Mouse (Mus musculus): ENCODE data around the gene Fbln1.

Fbln1 gene

DNA sequence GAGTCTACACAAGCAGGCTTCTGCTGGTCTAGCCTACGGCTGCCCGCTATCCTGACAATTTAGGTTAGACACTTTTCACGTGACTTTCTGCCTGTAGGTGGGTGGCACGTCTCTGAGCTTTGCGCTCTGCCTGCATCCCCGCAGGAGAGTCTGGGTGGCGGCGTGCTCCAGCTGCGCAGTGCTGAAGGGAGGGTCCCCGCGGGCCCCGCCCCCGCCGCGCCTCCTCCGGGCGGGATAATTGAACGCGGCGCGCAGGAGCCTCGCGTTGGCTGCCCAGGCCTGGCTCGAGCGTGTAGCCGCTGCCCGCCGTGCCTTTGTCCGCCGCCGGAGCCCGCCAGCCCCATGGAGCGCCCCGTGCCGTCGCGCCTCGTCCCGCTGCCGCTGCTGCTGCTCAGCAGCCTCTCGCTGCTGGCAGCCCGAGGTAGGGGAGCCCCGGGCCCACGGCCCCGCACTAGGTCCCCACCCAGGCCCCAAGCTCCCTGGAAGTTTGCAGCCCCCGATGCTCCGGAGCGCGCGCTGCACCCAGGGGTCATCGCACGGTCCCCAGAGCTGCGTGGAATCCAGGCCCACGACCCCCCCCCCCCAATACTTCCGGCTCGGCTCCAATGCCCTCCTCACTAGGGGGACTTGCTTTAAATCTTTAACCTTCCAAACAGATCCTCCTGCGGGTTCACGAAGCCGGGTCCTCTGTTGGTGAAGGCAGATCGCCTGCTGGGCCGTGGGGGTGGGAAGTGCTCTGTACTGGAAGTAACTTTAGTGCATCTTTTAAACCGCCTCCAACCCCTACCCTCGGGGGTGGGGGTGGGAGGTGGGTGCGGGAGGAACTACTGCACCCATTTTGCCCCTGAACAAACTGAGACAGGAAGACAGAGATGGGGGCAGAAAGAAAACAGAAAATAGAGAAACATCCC lies at the start of gene Fbln1:
Gene Fbln1, plus strand, starts transcription at position 158 of the 911 bp plus-strand sequence.
- peak; percentile 45 to 64 for DNase-seq (ENCODE audit: low spot score in 2 of 2)

- DNase-seq (ENCODE audit: low spot score in 2 of 2), result no peak
Observed at GRCm38 (mm10) chr15:85156198-85156597, 49.6 kb upstream of the Fbln1 start.

GRCm38 (mm10) chr15:85161416-85161815 lies 44.3 kb upstream of the Fbln1 start:
- no peak for DNase-seq (ENCODE audit: low spot score in 2 of 2)

DNA sequence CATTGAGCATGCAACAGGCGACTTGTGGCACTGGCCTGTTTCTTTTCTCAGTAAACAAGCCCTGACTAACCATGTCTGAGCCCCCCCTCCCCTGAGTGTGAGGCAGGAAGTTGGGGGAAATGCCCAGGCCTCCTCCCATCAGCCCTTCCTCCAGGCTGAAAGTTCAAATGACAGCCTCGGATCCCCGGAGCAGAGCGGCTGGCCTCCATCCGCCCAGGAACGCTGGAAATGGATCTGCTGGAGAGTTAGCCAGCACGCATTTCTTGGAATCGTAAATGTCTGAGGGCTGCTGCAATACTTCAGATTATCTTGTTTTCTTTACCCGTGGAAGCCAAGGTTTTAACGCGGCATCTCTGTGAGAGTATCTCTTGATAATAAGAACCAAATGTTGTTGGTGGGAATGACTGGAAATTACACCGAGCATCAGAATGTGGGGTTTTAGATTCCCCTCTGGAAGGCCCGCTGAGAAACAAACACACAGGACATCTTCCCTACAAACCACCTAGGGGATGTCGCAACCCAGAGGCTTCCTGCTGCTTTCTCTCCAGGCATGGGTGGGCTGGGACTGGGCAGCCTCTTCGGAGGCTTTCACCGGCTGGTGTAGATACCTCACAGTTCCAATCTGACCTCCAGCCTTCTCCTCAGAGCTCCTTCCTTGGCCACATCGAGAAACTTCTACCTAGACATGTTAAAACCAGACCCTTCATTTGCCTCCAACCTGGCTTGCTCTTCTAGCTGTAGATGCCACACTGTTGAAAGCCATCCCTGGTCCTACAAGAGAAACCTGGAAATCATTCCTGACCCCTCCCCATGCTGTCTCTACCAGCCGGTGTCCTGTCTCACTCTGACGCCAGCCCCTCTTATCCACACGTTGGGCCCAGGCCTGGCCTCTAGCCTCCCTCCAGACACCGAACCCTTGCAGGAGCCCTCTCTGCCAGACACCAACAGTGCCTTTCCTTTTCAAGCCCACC lies 42.8 kb upstream of the Fbln1 start:
- DNase-seq (ENCODE audit: low spot score in 2 of 2), result no peak

GRCm38 (mm10) chr15:85166433-85166933 lies 39.3 kb upstream of the Fbln1 start:
- DNase-seq (ENCODE audit: low spot score in 2 of 2), result no peak

GRCm38 (mm10) chr15:85167086-85167679 lies 38.6 kb upstream of the Fbln1 start:
- DNase-seq (ENCODE audit: low spot score in 2 of 2), result no peak

DNA sequence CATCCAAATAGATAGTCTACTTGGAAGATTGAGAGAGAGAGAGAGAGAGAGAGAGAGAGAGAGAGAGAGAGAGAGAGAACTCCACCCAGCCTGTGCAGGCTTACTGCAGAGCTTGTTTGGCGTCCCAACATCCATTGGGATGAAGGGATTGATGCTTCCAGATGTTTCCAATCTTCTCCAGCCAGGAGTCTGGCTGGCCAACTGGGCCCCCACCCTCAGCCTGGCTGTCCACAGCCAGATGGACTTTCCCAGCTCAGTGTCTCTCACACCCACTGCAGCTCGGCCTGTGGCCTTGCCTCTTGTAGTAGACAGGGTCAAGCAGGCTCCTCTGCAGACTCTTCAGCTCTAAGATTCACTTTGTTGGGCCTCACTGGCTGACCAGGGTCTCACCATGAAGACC lies 33.7 kb upstream of the Fbln1 start:
- no peak for DNase-seq (ENCODE audit: low spot score in 2 of 2)

DNA sequence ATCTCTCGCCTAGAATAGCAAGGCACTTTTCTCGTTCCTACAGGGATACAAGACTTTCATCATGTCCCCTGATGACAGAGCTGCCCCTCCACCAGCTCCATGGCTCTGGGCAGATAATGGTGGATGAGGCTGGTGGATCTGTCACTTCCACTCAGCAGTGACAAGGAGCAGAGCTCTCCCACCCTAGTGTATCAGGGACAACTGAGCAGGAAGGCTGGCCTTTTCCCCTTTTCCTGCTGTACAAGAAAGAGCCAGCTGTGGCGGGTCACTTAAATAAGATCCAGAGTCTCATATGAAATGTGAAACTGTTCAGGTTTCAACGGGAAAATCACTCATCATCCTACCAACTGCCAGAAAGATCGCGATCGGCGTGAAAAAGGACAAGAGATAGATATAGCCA lies 32.3 kb upstream of the Fbln1 start:
- no peak for DNase-seq (ENCODE audit: low spot score in 2 of 2)

DNA sequence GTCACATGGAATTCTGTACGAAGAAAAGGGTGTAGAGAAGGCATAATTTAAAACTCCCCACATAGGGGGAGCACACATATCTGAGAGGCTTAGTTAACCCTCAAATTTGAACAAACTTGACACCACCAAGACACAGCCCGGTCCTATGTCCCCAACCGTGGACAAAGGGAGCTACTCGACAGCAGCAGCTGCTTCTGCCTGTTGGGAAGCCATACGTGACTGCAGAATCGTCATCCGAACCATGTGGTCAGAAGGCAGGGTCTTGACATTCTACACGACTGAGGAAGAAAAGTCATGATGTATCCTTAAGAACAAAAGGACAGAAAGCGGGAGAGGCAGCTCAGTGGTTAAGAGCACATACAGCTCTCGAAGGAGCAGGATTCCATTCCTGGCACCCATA lies 31.7 kb upstream of the Fbln1 start:
- DNase-seq (ENCODE audit: low spot score in 2 of 2), result no peak

DNA sequence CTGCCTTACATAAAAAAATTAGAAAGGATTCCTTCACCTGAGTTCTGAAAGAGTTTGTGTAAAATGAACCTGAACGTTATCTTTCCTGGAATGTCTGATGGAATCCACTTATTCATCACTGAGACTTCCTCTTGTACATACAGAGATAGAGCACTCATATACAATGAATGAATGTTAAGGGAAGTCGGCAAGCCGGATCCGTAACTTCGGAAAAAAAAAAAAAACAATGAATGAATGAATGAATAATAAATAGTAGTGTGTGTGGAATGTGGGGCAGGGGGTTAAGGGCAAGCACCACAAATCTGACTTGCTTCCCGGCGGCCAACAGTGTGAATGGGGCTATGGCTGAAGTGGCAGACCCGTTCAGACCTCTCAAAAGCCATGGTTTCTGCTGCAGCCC lies 28.2 kb upstream of the Fbln1 start:
- DNase-seq (ENCODE audit: low spot score in 2 of 2), result no peak

DNA sequence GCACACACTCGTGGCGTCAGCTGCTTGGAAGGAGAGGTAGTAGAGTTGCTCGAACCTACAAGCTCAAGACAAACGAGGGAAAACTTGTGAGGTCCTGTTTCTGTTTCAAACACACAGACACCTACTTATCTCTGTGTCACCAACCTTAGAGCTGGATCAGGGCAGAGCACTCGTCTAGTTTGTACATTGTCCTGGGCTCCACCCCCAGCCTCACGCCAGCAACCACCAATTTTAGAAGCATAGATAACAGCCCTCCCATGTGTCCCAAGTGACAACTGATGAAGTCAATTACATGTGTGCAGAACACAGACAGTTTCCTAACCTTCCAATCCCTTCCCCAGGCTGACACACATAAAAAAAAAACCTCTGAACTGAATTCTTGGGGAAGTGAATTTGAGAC lies 27.6 kb upstream of the Fbln1 start:
- DNase-seq (ENCODE audit: low spot score in 2 of 2), result no peak

GRCm38 (mm10) chr15:85179528-85180180 lies 26.1 kb upstream of the Fbln1 start:
- DNase-seq (ENCODE audit: low spot score in 2 of 2), result no peak

- no peak for DNase-seq (ENCODE audit: low spot score in 2 of 2)
Observed at GRCm38 (mm10) chr15:85180368-85180767, 25.4 kb upstream of the Fbln1 start.

DNA sequence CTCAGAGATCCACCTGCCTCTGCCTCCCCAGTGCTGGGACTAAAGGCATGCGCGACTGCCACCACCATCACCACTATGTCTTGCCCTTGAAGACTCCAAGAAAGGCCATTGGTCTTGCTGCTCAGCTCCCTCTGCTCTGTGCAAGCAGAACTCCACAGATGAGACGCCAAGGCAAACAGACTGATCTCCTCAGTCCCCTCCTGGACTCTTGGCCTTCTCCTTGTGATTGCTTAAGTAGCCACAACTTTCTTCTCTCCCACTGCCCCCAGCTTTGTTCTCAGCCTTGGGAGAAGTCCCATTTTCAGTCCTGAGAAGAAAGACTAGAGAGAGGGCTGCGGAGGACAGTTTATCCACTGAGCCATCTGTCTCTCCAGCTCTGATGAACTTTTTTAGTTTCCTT lies 23.7 kb upstream of the Fbln1 start:
- DNase-seq (ENCODE audit: low spot score in 2 of 2), result no peak

GRCm38 (mm10) chr15:85186916-85187315 lies 18.8 kb upstream of the Fbln1 start:
- no peak for DNase-seq (ENCODE audit: low spot score in 2 of 2)

DNA sequence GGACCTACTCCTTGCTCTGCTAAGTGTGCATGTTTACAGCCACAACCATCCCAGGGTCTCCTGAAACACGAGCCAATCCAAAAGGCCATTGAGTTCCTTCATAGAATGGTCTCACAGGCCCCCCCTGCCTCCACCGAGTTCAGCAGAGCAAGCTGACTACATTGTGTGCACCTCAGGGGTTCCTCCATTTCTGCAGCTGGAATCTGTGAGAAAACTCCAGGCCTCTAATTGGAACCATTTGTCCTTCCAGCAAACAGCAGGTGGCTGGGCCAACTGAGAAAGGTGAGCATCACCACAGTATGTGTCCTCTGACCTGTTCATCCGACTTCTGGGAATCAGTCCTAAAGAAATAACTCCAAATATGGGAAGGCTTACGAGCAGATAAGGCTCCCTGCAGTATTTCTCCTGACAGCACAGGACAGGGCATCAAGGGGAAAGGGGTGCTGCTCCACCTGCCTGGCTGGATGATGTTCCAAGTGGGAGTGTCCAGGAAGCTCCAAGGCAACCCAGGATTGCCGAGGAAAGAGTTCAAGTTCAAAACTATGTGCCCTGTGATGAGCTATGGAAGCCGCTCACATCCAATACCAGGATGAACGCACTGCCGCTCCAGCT lies 17.5 kb upstream of the Fbln1 start:
- no peak for DNase-seq (ENCODE audit: low spot score in 2 of 2)

DNA sequence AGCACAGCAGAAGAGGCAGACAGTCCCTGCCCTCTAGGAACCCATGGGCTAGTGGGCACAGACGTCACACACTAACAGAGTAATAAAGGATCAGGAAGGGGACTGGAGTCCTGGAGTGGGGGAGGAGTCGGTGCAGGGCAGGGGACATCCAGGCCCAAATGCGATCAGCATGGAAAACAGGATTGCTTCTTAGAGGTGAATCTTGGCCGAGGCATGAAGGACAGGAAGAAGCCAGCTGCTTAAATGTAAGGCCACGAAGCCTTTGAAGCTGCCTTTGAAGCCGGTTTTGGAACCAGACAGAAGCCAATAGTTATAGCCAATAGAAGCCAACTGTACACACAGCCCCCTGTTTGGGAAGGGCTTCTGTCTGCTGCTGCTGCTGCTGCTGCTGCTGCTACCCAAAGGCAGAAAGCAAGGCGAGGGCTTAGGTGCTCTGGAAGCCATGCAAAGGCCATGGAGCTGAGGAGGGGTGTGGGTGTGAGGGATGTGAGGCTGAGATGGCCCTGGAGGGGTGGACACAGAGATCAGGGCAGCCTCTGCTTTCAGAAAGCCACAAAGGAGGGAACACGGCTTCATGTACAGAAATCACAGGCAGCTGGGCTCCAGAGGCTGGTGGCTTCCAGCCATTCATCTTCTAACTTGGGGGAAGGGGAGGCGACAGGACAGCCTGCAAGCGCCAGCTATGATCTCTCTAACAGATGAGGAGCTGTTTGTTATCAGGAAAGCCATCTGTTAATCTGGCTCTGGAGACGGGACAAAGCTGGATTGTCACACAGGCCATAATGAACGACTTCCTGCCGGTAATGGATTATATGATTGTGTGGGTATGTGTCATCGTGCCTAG lies 5.1 kb upstream of the Fbln1 start:
- no peak for DNase-seq (ENCODE audit: low spot score in 2 of 2)

DNA sequence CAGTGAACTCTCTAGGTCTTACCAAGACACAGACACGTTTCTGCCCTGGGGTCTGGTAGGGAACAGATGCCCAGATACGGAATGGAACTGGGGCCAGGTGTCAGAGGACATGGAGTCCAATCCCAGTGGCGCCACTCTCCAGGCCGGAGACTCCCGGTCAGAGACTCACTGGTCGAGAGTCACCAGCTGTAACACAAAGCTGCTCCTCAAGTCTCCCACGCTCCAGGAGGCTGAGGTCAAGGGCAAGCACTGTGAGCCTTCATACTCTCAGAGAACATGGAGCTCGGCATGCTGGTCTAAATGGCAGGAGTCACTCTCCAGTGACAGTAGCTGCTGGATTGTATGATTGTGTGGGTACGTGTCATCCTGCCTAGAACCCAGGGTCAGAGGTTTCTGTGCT lies 3.5 kb upstream of the Fbln1 start:
- DNase-seq (ENCODE audit: low spot score in 2 of 2), result no peak

- DNase-seq (ENCODE audit: low spot score in 2 of 2), result no peak
Observed at GRCm38 (mm10) chr15:85202787-85203186, 3.0 kb upstream of the Fbln1 start.

GRCm38 (mm10) chr15:85204383-85204782 lies 1.4 kb upstream of the Fbln1 start:
- DNase-seq (ENCODE audit: low spot score in 2 of 2), result no peak
